Mouse (Mus musculus) frontal cortex, adult (tissue): ENCODE data around the gene Agpat2.

Experiments
- ATAC-seq: cut with Nextera tagmentation; 2 replicates; pipeline ENCODE4 v1.9.2; 2017; ENCODE audit warnings: mild to moderate bottlenecking, moderate library complexity, mixed read lengths; ENCODE audit not compliant: low TSS enrichment

Gene Agpat2

GRCm38 (mm10) chr2:26575378-26575777 is 28.8 kb downstream of the Agpat2 start:
- ATAC-seq: no peak

DNA sequence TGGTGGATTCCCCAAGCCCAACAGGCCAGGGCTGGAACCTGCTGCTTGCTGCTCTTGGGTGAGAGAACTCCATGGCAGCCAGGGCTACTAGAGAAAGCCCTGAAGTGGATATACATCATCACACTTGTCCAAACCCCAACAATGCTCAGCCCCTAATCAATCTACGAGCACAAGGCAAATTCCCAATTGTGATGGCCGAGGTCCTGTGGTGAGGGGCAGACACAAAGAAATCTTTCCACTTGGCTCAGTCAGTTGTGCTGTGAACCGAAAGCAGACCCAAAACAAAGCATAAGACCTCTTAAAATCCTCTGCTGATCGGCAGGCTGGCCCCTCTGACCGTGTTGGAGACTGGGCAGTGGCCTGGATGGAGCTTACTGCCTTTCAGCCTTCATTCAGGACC is 29.4 kb downstream of the Agpat2 start:
- ATAC-seq: no peak

- no peak for ATAC-seq
Observed at GRCm38 (mm10) chr2:26573807-26574206, 30.4 kb downstream of the Agpat2 start.

GRCm38 (mm10) chr2:26573396-26573795 is 30.8 kb downstream of the Agpat2 start:
- 0 out of 2 replicates have a peak, but pooled peaks have one; percentile 23 for ATAC-seq

- ATAC-seq: no peak
Observed at GRCm38 (mm10) chr2:26571826-26572225, 32.4 kb downstream of the Agpat2 start.

DNA sequence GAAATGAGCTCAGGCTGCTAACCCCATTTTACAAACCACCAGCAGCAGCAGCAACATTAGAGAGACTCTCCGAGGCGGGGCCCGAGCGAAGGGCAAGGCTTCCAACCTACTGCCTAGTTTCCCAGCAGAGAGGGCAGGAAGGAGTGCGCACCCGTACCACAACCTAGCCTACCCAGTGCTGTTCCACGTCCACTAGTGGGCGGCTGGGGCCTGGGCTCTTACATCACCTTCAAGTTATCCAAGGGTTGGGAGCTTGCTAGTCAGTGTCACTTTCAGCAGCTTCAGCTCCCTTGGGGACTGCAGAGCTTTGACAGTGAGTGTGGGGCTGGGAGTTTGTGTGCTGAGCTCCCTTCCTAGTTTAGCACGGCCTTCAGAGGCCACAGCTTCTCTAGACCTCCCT is 32.8 kb downstream of the Agpat2 start:
- no peak for ATAC-seq

DNA sequence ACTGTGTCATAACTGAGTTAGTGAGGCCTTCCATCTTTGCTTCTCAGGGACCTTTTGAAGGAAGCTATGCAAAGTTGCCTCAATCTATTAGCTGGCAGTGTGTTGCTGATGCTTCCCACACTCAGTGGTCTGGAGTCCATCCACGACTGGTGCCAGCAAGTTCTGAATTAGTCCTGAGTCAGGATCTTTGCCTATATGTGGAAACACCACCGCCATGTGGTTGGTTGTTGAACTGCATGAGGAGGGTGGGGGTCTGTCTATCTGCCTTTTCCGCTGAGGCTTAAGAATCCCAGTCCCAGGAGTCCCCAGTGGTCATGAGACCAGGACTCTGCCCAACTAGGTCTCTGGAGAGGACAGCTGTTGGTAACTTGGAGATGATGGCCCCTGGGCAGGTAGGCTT is 34.2 kb downstream of the Agpat2 start:
- ATAC-seq: no peak

- ATAC-seq: peak; percentile 62; the same call in 1 of the 2 replicates
Observed at GRCm38 (mm10) chr2:26566221-26566620, 38.0 kb downstream of the Agpat2 start.

DNA sequence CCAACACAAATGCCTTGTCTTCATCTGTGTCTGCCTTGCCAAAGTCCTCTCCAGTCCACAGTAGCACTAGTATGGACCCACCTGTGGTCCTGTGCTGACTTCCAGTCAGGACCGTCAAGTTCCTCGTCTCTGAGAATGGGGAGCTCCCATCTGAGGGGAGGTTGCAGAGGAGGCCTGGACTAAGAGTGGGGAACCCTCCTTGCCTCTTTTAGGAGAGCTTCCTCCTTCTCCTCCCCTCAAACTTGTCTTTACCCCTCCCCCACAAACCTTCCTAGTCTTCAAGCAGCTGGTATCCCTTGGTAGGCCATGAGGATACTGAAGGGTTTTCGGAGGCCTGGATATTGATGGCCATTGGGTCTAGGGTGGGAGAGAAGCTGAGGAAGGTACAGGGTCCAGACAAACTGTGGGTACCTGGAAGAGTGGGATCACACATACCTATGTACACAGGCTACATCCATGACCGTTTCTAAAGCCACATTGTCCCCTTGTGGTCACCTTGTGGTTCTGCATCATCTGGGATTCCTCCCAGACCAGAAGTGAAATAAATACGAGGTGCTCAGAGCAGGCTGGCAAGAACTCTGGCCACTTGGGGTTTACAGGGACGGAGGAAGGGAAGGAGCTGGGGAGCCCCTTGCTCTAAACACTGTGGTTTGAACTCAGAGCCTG is 42.7 kb downstream of the Agpat2 start:
- peak; percentile 52; the same call in 1 of the 2 replicates for ATAC-seq

GRCm38 (mm10) chr2:26560506-26560905 is 43.7 kb downstream of the Agpat2 start:
- ATAC-seq: no peak

DNA sequence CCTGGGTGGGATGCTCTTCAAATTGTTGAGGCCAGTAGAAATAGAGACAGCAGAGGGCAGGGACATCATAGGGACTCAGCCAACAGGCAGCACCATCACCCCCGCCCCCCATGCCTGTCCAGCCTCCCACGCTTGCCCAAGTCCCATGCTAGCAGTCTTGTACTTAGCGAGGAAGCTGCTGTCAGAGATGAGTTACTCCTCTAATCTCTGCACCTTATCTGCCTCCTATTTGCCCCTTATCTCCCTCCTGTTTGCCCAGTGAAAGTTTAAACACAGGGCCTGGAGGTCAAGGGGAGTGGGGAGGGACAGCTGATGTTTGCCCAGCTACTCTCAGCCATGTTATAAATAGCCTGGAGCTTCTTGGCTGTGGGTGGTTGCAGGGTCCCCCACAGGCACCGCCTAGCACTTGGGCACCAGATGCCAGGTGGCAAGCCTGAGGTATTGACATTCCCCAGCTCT is 47.7 kb downstream of the Agpat2 start:
- no peak for ATAC-seq

GRCm38 (mm10) chr2:26555076-26555475 is 49.1 kb downstream of the Agpat2 start:
- peak; percentile 57; the same call in 1 of the 2 replicates for ATAC-seq

GRCm38 (mm10) chr2:26553904-26554303 is 50.3 kb downstream of the Agpat2 start:
- ATAC-seq: no peak

GRCm38 (mm10) chr2:26552066-26552465 is 52.2 kb downstream of the Agpat2 start:
- ATAC-seq: no peak

DNA sequence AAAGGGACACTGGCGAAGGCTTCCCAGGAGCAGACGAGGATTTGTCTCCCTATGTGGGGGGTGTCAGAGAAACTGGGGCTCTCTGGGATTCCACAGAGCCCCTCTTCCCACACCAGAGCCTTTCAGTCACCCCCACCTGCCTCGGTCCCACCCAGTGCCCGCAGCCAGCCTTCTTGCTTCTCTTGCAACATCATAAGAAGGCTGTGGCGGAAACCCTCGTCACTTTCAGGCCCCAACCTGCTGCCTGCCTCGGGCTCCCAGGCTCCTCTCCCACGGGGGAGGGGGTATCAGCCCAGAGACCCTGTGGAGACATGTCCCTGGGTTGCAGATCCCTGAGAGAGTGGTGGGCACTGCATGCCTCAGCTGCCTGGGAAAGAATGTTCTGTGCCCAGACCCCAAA is 52.8 kb downstream of the Agpat2 start:
- ATAC-seq: no peak

GRCm38 (mm10) chr2:26550777-26551176 is 53.4 kb downstream of the Agpat2 start:
- ATAC-seq: no peak

GRCm38 (mm10) chr2:26550205-26550604 is 54.0 kb downstream of the Agpat2 start:
- no peak for ATAC-seq

GRCm38 (mm10) chr2:26549801-26550200 is 54.4 kb downstream of the Agpat2 start:
- ATAC-seq: no peak

GRCm38 (mm10) chr2:26547481-26547880 is 56.7 kb downstream of the Agpat2 start:
- ATAC-seq: peak; percentile 80; the same call in 1 of the 2 replicates

DNA sequence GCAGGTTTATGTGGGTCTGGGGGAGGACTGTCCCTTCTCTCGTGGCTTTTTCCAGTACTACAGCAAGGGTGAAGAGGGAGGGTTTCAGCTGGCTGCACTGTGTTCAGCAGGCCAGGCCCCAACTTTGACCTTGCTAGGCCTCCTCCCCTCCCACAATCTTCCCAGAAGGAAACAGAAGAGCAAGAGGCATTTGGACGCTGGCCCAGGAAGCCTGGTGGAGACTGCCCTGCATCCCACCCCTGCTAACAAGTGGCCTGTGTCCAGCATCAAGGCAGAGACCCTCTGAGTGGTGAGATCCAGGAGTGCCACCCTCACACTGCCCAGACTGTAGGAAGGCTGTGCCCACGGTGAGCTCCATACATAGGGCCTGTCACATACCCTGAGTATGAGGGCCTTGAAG is 60.0 kb downstream of the Agpat2 start:
- ATAC-seq: no peak

DNA sequence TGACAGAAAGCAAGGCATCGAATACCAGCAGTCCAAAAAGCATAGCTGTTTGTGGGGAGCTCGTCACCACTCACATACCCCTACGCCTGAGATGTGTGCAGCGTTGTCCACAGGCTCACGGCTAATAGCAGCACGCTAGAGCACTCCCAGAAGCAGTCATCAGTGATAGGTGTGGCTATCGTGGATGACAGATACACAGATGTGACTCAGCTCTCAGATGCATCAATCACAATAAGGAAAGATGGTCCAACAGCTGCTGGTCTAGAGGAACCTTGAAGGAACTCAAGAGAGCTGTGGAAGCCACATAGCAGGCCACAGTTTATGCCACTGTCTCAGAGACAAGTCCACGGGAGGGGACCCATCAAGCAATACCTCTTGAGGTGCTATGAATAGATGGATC is 60.4 kb downstream of the Agpat2 start:
- no peak for ATAC-seq

- no peak for ATAC-seq
Observed at GRCm38 (mm10) chr2:26543155-26543554, 61.1 kb downstream of the Agpat2 start.
